In the genomic region with DNA sequence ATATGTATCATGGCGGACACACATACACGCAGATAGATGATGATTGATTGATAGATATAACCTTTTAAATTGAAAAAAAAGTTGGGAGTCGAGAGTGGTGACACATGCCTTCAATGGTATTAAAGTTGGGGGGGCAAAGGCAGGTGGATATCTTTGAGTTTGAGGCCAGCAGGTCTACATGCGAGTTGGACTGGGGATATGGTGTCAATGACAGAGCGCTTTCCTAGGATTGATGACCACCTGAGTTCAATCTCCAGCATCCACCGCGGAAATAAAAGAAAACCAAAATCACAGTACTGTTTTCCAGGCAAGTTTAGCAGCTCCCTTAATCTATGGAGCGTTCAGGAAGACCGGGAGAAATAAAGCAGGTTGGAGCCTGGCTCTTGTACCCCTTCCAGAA, we compare ENCODE assay signal across 9 mouse cellular contexts. TPM values are rescaled to one million over a fixed set of nuclear protein-coding genes. Genes with fewer than 3 reads are reported as not detected.
A peak's percentile ranks its signal among the peaks of the same experiment; 100 is the strongest.
DNase-seq lines count a peak whose midpoint lies in the region; ATAC-seq and TF ChIP-seq lines count a peak whose summit lies in the region.
"Had no signal": no experiment of that assay in that cellular context is flagged by ENCODE, and none has a peak within 500 bp of the region (broad histone marks: within the 10 kb centered on the region; RNA-seq: fewer than 3 reads in every experiment).

No protein-coding gene starts in this region.

- no peak overlapping the region for H3K9ac ChIP-seq in heart, adult 2 months (ENCODE audit: low read depth, low read length)
- 0 out of 2 replicates have a peak overlapping the region, but pooled peaks have one; percentile 58 for H3K9ac ChIP-seq in liver, embryonic 12.5 days
- H3K9ac ChIP-seq in stomach, postnatal 0 days (ENCODE audit: low read length), result no peak overlapping the region

- peak overlapping the region; percentile 53; the same call in 1 of the 2 replicates for H3K27ac ChIP-seq in heart, adult 2 months
- no peak overlapping the region for H3K27ac ChIP-seq in thymus, adult 2 months (ENCODE audit: control insufficient read depth, insufficient read depth, low read length)
- no peak overlapping the region for H3K27ac ChIP-seq in liver, embryonic 12.5 days
- H3K27ac ChIP-seq in stomach, postnatal 0 days (replicated peaks), result no peak overlapping the region

- TF ChIP-seq POLR2A in heart, adult 2 months (IDR thresholded peaks at IDR 0.05; ENCODE audit: insufficient read depth, low read depth, low read length), result no peak
- TF ChIP-seq POLR2A in thymus, adult 2 months (IDR thresholded peaks at IDR 0.05; ENCODE audit: control insufficient read depth, extremely low read depth, insufficient read depth, low read length, poor library complexity), result no peak

- H3K4me2 ChIP-seq in liver, embryonic 12.5 days, result peak overlapping the region; percentile 72
- H3K4me2 ChIP-seq in stomach, postnatal 0 days (replicated peaks; ENCODE audit: low read depth), result peak overlapping the region; percentile 70

- no peaks in the 10 kb centered on the region; the same call in 1 of the 2 replicates for H3K4me1 ChIP-seq in heart, adult 2 months (ENCODE audit: control insufficient read depth, insufficient read depth, low read length)
- peaks cover 4% of the 10 kb centered on the region for H3K4me1 ChIP-seq in thymus, adult 2 months (replicated peaks; ENCODE audit: control insufficient read depth, insufficient read depth, low read length)
- H3K4me1 ChIP-seq in liver, embryonic 12.5 days, result peaks cover 11% of the 10 kb centered on the region; the same call in 1 of the 2 replicates
- H3K4me1 ChIP-seq in stomach, postnatal 0 days (replicated peaks; ENCODE audit: control insufficient read depth, insufficient read depth), result no peaks in the 10 kb centered on the region; the same call in 1 of the 2 replicates

- no peaks in the 10 kb centered on the region for H3K9me3 ChIP-seq in liver, embryonic 12.5 days (replicated peaks)
- H3K9me3 ChIP-seq in stomach, postnatal 0 days (ENCODE audit: control insufficient read depth, low read length), result no peaks in the 10 kb centered on the region

- no peak for TF ChIP-seq EP300 in heart, adult 2 months (IDR thresholded peaks at IDR 0.05; ENCODE audit: insufficient read depth, low read depth, low read length)
- no peak for TF ChIP-seq EP300 in stomach, postnatal 0 days (optimal IDR thresholded peaks at IDR 0.05)

- no peaks in the 10 kb centered on the region for H3K27me3 ChIP-seq in heart, adult 2 months (ENCODE audit: control insufficient read depth, insufficient read depth, low read length)
- H3K27me3 ChIP-seq in thymus, adult 2 months (ENCODE audit: control insufficient read depth, insufficient read depth, low read length), result no peaks in the 10 kb centered on the region
- H3K27me3 ChIP-seq in liver, embryonic 12.5 days (replicated peaks), result no peaks in the 10 kb centered on the region
- H3K27me3 ChIP-seq in stomach, postnatal 0 days (ENCODE audit: control insufficient read depth, insufficient read depth, low read length), result no peaks in the 10 kb centered on the region

- no peaks in the 10 kb centered on the region for H3K79me2 ChIP-seq in heart, adult 2 months (replicated peaks; ENCODE audit: control insufficient read depth, insufficient read depth, low read length)

- WGBS in heart, adult 2 months, result 43% methylated on average over 9 of the region's 9 CpGs
- 43% methylated on average over 9 of the region's 9 CpGs for WGBS in thymus, adult 2 months
- WGBS in liver, embryonic 12.5 days (ENCODE audit: insufficient replicate concordance), result 32% methylated on average over 9 of the region's 9 CpGs
- WGBS in stomach, postnatal 0 days, result 36% methylated on average over 9 of the region's 9 CpGs

- intact Hi-C loops in heart, adult 2 months (cut with DNase I), result no loop called here

- no peak for TF ChIP-seq CTCF in heart, adult 2 months (IDR thresholded peaks at IDR 0.05)
- no peak for TF ChIP-seq CTCF in thymus, adult 2 months (IDR thresholded peaks at IDR 0.05; ENCODE audit: borderline replicate concordance, control insufficient read depth, extremely low read depth, insufficient read depth, low read length, poor library complexity)
- no peak for TF ChIP-seq CTCF in stomach, postnatal 0 days (IDR thresholded peaks at IDR 0.05; ENCODE audit: low read depth)

- no peaks in the 10 kb centered on the region for H3K36me3 ChIP-seq in heart, adult 2 months (ENCODE audit: control insufficient read depth, insufficient read depth, low read length)
- no peaks in the 10 kb centered on the region for H3K36me3 ChIP-seq in thymus, adult 2 months (ENCODE audit: control insufficient read depth, insufficient read depth, low read length)
- peaks cover 7% of the 10 kb centered on the region for H3K36me3 ChIP-seq in liver, embryonic 12.5 days
- no peaks in the 10 kb centered on the region; the same call in 1 of the 2 replicates for H3K36me3 ChIP-seq in stomach, postnatal 0 days (ENCODE audit: control insufficient read depth, insufficient read depth, low read length)

- DNase-seq in heart, adult 2 months, result no peak
- no peak for DNase-seq in heart, adult 8-10 months (ENCODE audit: low spot score)
- DNase-seq in thymus, adult 2 months, result no peak
- no peak for DNase-seq in thymus, postnatal 10 days (ENCODE audit: low spot score in 2 of 2)
- no peak for DNase-seq in stomach, postnatal 0 days (ENCODE audit: low spot score)
- DNase-seq in cerebellum, adult 11-12 months, result no peak
- DNase-seq in cerebellum, postnatal 14 days, result no peak

- ATAC-seq in liver, embryonic 12.5 days, result no peak
- no peak for ATAC-seq in stomach, postnatal 0 days (ENCODE audit: low FRiP score, low TSS enrichment)

- peak overlapping the region; percentile 71 for H3K4me3 ChIP-seq in heart, adult 2 months
- peak overlapping the region; percentile 53 for H3K4me3 ChIP-seq in thymus, adult 2 months (ENCODE audit: control insufficient read depth, insufficient read depth, low read length)
- H3K4me3 ChIP-seq in liver, embryonic 12.5 days, result peak overlapping the region; percentile 63
- peak overlapping the region; percentile 75 for H3K4me3 ChIP-seq in stomach, postnatal 0 days (ENCODE audit: low read depth, low read length)

RNA-seq across cellular contexts. Expression of a gene that starts 0.4 kb away (rescaled TPM):
- 10 to 100 TPM in 1 of 2 experiments, 1 to 10 TPM in 1; 8.7 to 10.9 TPM for total RNA-seq in heart, adult 2 months (2021)
- 7.2 and 7.8 TPM in 2 replicates for polyA plus RNA-seq in heart, adult 2 months (2012; rRNA removed)
- 10 to 100 TPM in 2 of 4 experiments, 1 to 10 TPM in 2; 8.7 to 14.6 (median 10.3) TPM for total RNA-seq in heart, adult 8-10 months (2022)
- polyA plus RNA-seq in thymus, adult 2 months (2012; rRNA removed), result 7.7 and 9.4 TPM in 2 replicates
- 15.4 and 15.7 TPM in 2 replicates for polyA plus RNA-seq in liver, embryonic 12.5 days (2016; fragmentation: Nextera tagmentation; extraction: Ambion mirVana)
- 26.1 and 28.4 TPM in 2 replicates for polyA plus RNA-seq in stomach, postnatal 0 days (2015; fragmentation: Nextera tagmentation; extraction: Ambion mirVana)

RNA-seq across cellular contexts. Expression of a gene that starts 24.6 kb away (rescaled TPM):
- total RNA-seq in heart, adult 2 months (2021), result under 1 TPM; 0.26 to 0.32 TPM
- 0.61 and 1.3 TPM in 2 replicates for polyA plus RNA-seq in heart, adult 2 months (2012; rRNA removed)
- under 1 TPM; 0.09 to 0.75 (median 0.40) TPM for total RNA-seq in heart, adult 8-10 months (2022)
- polyA plus RNA-seq in thymus, adult 2 months (2012; rRNA removed), result 0.22 and 0.66 TPM in 2 replicates
- 2.6 and 4.0 TPM in 2 replicates for polyA plus RNA-seq in liver, embryonic 12.5 days (2016; fragmentation: Nextera tagmentation; extraction: Ambion mirVana)
- 2.9 and 3.5 TPM in 2 replicates for polyA plus RNA-seq in stomach, postnatal 0 days (2015; fragmentation: Nextera tagmentation; extraction: Ambion mirVana)
- polyA plus RNA-seq: inflammation-experienced regulatory T-cells, adult 6 months had no signal

RNA-seq across cellular contexts. Expression of a gene that starts 45.5 kb away (rescaled TPM):
- total RNA-seq in heart, adult 2 months (2021), result 100 to 1,000 TPM; 176 to 197 TPM
- polyA plus RNA-seq in heart, adult 2 months (2012; rRNA removed), result 150 and 152 TPM in 2 replicates
- total RNA-seq in heart, adult 8-10 months (2022), result 100 to 1,000 TPM; 192 to 210 (median 197) TPM
- 181 and 214 TPM in 2 replicates for polyA plus RNA-seq in thymus, adult 2 months (2012; rRNA removed)
- polyA plus RNA-seq in liver, embryonic 12.5 days (2016; fragmentation: Nextera tagmentation; extraction: Ambion mirVana), result 210 and 211 TPM in 2 replicates
- polyA plus RNA-seq in stomach, postnatal 0 days (2015; fragmentation: Nextera tagmentation; extraction: Ambion mirVana), result 255 and 270 TPM in 2 replicates

RNA-seq across cellular contexts. Expression of a gene that starts 58.8 kb away (rescaled TPM):
- 1 to 10 TPM; 7.3 to 8.7 TPM for total RNA-seq in heart, adult 2 months (2021)
- 13.3 and 15.1 TPM in 2 replicates for polyA plus RNA-seq in heart, adult 2 months (2012; rRNA removed)
- 1 to 10 TPM; 5.1 to 8.7 (median 8.0) TPM for total RNA-seq in heart, adult 8-10 months (2022)
- 3.8 and 9.4 TPM in 2 replicates for polyA plus RNA-seq in thymus, adult 2 months (2012; rRNA removed)
- 2.2 TPM in 2 replicates for polyA plus RNA-seq in liver, embryonic 12.5 days (2016; fragmentation: Nextera tagmentation; extraction: Ambion mirVana)
- 5.1 and 6.8 TPM in 2 replicates for polyA plus RNA-seq in stomach, postnatal 0 days (2015; fragmentation: Nextera tagmentation; extraction: Ambion mirVana)
- polyA plus RNA-seq: inflammation-experienced regulatory T-cells, adult 6 months had no signal
